In genomic region chr11:96234906-96235305, GRCm38 (mm10) we compare ENCODE assay signal across 10 mouse cellular contexts. TPM values are rescaled to one million over a fixed set of nuclear protein-coding genes. Genes with fewer than 3 reads are reported as not detected.
DNase-seq lines count a peak whose midpoint lies in the region; ATAC-seq and TF ChIP-seq lines count a peak whose summit lies in the region.
"Had no signal": no experiment of that assay in that cellular context is flagged by ENCODE, and none has a peak within 500 bp of the region (broad histone marks: within the 10 kb centered on the region; RNA-seq: fewer than 3 reads in every experiment).

No protein-coding gene starts in this region.

- H3K9ac ChIP-seq in hindbrain, embryonic 11.5 days (ENCODE audit: low read depth, low read length), result no peak overlapping the region
- no peak overlapping the region for H3K9ac ChIP-seq in hindbrain, embryonic 16.5 days (ENCODE audit: low read depth, low read length)
- no peak overlapping the region for H3K9ac ChIP-seq in embryonic facial prominence, embryonic 11.5 days (replicated peaks; ENCODE audit: low read length)
- H3K9ac ChIP-seq in midbrain, postnatal 0 days (replicated peaks; ENCODE audit: low read length, poor library complexity, severe bottlenecking), result no peak overlapping the region
- H3K9ac ChIP-seq: limb, embryonic 15.5 days had no signal

- no peak overlapping the region for H3K4me3 ChIP-seq in hindbrain, embryonic 11.5 days (ENCODE audit: low read depth, low read length)
- H3K4me3 ChIP-seq in hindbrain, embryonic 16.5 days (ENCODE audit: low read length), result no peak overlapping the region
- no peak overlapping the region for H3K4me3 ChIP-seq in embryonic facial prominence, embryonic 11.5 days (ENCODE audit: low read depth, low read length)
- no peak overlapping the region for H3K4me3 ChIP-seq in midbrain, postnatal 0 days (ENCODE audit: low read depth, low read length)
- H3K4me3 ChIP-seq: limb, embryonic 15.5 days had no signal

- no peak for ATAC-seq in hindbrain, embryonic 11.5 days (ENCODE audit: low FRiP score)
- ATAC-seq in hindbrain, embryonic 16.5 days, result no peak
- no peak for ATAC-seq in embryonic facial prominence, embryonic 11.5 days (replicated peaks; ENCODE audit: insufficient number of reproducible peaks, low FRiP score, low TSS enrichment, low read depth)
- no peak for ATAC-seq in midbrain, postnatal 0 days (ENCODE audit: low FRiP score)

- no peaks in the 10 kb centered on the region for H3K4me1 ChIP-seq in hindbrain, embryonic 11.5 days (replicated peaks; ENCODE audit: control insufficient read depth, insufficient read depth, low read length)
- no peaks in the 10 kb centered on the region for H3K4me1 ChIP-seq in hindbrain, embryonic 16.5 days (ENCODE audit: control insufficient read depth, insufficient read depth, low read depth, low read length)
- no peaks in the 10 kb centered on the region for H3K4me1 ChIP-seq in embryonic facial prominence, embryonic 11.5 days (ENCODE audit: control insufficient read depth, insufficient read depth, low read length)
- H3K4me1 ChIP-seq in midbrain, postnatal 0 days (ENCODE audit: insufficient read depth, low read length), result no peaks in the 10 kb centered on the region
- H3K4me1 ChIP-seq: limb, embryonic 15.5 days had no signal

- peak; percentile 81 for TF ChIP-seq CTCF in midbrain, postnatal 0 days (IDR thresholded peaks at IDR 0.05)

- DNase-seq in hindbrain, embryonic 11.5 days (ENCODE audit: low spot score), result peak; percentile 71
- peak; percentile 63 for DNase-seq in CD4-positive helper T cell, adult 2 months (ENCODE audit: low read depth, low spot score)
- peak; percentile 84 for DNase-seq in ZHBTc4 (ENCODE audit: low read depth, low spot score)
- peak; percentile 58 for DNase-seq in embryonic facial prominence, embryonic 11.5 days (ENCODE audit: low spot score)
- DNase-seq in layer of hippocampus, adult 9-11 months, result peak; percentile 8
- peak; percentile 43 for DNase-seq in midbrain, postnatal 0 days (ENCODE audit: low spot score)
- DNase-seq in thymus, postnatal 14 days, result peak; percentile 46

- no peaks in the 10 kb centered on the region for H3K36me3 ChIP-seq in hindbrain, embryonic 11.5 days (ENCODE audit: control insufficient read depth, insufficient read depth, low read length)
- H3K36me3 ChIP-seq in hindbrain, embryonic 16.5 days (ENCODE audit: control insufficient read depth, insufficient read depth, low read length), result no peaks in the 10 kb centered on the region
- H3K36me3 ChIP-seq in embryonic facial prominence, embryonic 11.5 days (replicated peaks; ENCODE audit: control insufficient read depth, insufficient read depth, low read depth, low read length), result no peaks in the 10 kb centered on the region
- no peaks in the 10 kb centered on the region for H3K36me3 ChIP-seq in midbrain, postnatal 0 days (ENCODE audit: insufficient read depth, low read length)
- H3K36me3 ChIP-seq: limb, embryonic 15.5 days had no signal

- 5% methylated on average over 12 of the region's 12 CpGs for WGBS in hindbrain, embryonic 11.5 days
- under 1% methylated on average over 12 of the region's 12 CpGs for WGBS in hindbrain, embryonic 16.5 days
- WGBS in embryonic facial prominence, embryonic 11.5 days, result 4% methylated on average over 12 of the region's 12 CpGs
- 2% methylated on average over 12 of the region's 12 CpGs for WGBS in midbrain, postnatal 0 days

- peaks cover 6% of the 10 kb centered on the region for H3K27me3 ChIP-seq in hindbrain, embryonic 11.5 days (ENCODE audit: control insufficient read depth, insufficient read depth, low read length)
- peaks cover 22% of the 10 kb centered on the region for H3K27me3 ChIP-seq in hindbrain, embryonic 16.5 days (replicated peaks; ENCODE audit: control insufficient read depth, insufficient read depth, low read length)
- no peaks in the 10 kb centered on the region for H3K27me3 ChIP-seq in embryonic facial prominence, embryonic 11.5 days (ENCODE audit: control insufficient read depth, insufficient read depth, low read length)
- H3K27me3 ChIP-seq in midbrain, postnatal 0 days (ENCODE audit: insufficient read depth, low read length), result peaks cover 27% of the 10 kb centered on the region

- no peaks in the 10 kb centered on the region for H3K9me3 ChIP-seq in hindbrain, embryonic 11.5 days (ENCODE audit: control insufficient read depth, low read length)
- H3K9me3 ChIP-seq in hindbrain, embryonic 16.5 days (ENCODE audit: control insufficient read depth, low read length), result no peaks in the 10 kb centered on the region
- no peaks in the 10 kb centered on the region for H3K9me3 ChIP-seq in embryonic facial prominence, embryonic 11.5 days (replicated peaks; ENCODE audit: control insufficient read depth, low read length)
- no peaks in the 10 kb centered on the region for H3K9me3 ChIP-seq in midbrain, postnatal 0 days (ENCODE audit: low read length)
- H3K9me3 ChIP-seq: limb, embryonic 15.5 days had no signal

- H3K4me2 ChIP-seq in hindbrain, embryonic 11.5 days (replicated peaks; ENCODE audit: low read depth, low read length), result no peak overlapping the region
- H3K4me2 ChIP-seq in hindbrain, embryonic 16.5 days (ENCODE audit: low read length), result no peak overlapping the region
- no peak overlapping the region for H3K4me2 ChIP-seq in embryonic facial prominence, embryonic 11.5 days (ENCODE audit: low read depth, low read length)
- H3K4me2 ChIP-seq in midbrain, postnatal 0 days (ENCODE audit: low read depth, low read length, poor library complexity, severe bottlenecking), result no peak overlapping the region
- H3K4me2 ChIP-seq: limb, embryonic 15.5 days had no signal

- H3K27ac ChIP-seq in hindbrain, embryonic 11.5 days (ENCODE audit: low read depth, low read length), result no peak overlapping the region
- no peak overlapping the region for H3K27ac ChIP-seq in hindbrain, embryonic 16.5 days (ENCODE audit: low read depth, low read length)
- H3K27ac ChIP-seq in embryonic facial prominence, embryonic 11.5 days (replicated peaks; ENCODE audit: low read depth, low read length), result no peak overlapping the region
- no peak overlapping the region for H3K27ac ChIP-seq in midbrain, postnatal 0 days (ENCODE audit: low read depth, low read length)
- H3K27ac ChIP-seq: limb, embryonic 15.5 days had no signal

RNA-seq across cellular contexts. Expression of gene Hoxb9, which starts 36.4 kb away (rescaled TPM):
- polyA plus RNA-seq in hindbrain, embryonic 11.5 days (2014; fragmentation: Nextera tagmentation; extraction: Ambion mirVana), result 0.80 and 3.2 TPM in 2 replicates
- 1.4 and 5.2 TPM in 2 replicates for polyA plus RNA-seq in hindbrain, embryonic 16.5 days (2015; fragmentation: Nextera tagmentation; extraction: Ambion mirVana)
- polyA plus RNA-seq in embryonic facial prominence, embryonic 11.5 days (2014; fragmentation: Nextera tagmentation; extraction: Ambion mirVana), result 0.38 and 0.63 TPM in 2 replicates
- total RNA-seq in midbrain, postnatal 0 days (2014; rRNA removed), result not detected in 2 replicates
- polyA plus RNA-seq in midbrain, postnatal 0 days (2015; fragmentation: Nextera tagmentation; extraction: Ambion mirVana), result not detected in 2 replicates

RNA-seq across cellular contexts. Expression of gene Hoxb13, which starts 40.8 kb away (rescaled TPM):
- not detected in 2 replicates for polyA plus RNA-seq in hindbrain, embryonic 11.5 days (2014; fragmentation: Nextera tagmentation; extraction: Ambion mirVana)
- polyA plus RNA-seq in hindbrain, embryonic 16.5 days (2015; fragmentation: Nextera tagmentation; extraction: Ambion mirVana), result not detected in 2 replicates
- polyA plus RNA-seq in embryonic facial prominence, embryonic 11.5 days (2014; fragmentation: Nextera tagmentation; extraction: Ambion mirVana), result not detected in 2 replicates
- total RNA-seq in midbrain, postnatal 0 days (2014; rRNA removed), result not detected in 2 replicates
- polyA plus RNA-seq in midbrain, postnatal 0 days (2015; fragmentation: Nextera tagmentation; extraction: Ambion mirVana), result not detected in 2 replicates
- polyA plus RNA-seq: embryonic facial prominence, embryonic 14.5 days; limb, embryonic 15.5 days had no signal

RNA-seq across cellular contexts. Expression of gene Hoxb8, which starts 46.8 kb away (rescaled TPM):
- polyA plus RNA-seq in hindbrain, embryonic 11.5 days (2014; fragmentation: Nextera tagmentation; extraction: Ambion mirVana), result 3.1 and 7.0 TPM in 2 replicates
- 15.1 and 15.9 TPM in 2 replicates for polyA plus RNA-seq in hindbrain, embryonic 16.5 days (2015; fragmentation: Nextera tagmentation; extraction: Ambion mirVana)
- polyA plus RNA-seq in embryonic facial prominence, embryonic 11.5 days (2014; fragmentation: Nextera tagmentation; extraction: Ambion mirVana), result 0.40 and 0.63 TPM in 2 replicates
- 3.4 TPM in 1 of 2 replicates, not detected in the other for total RNA-seq in midbrain, postnatal 0 days (2014; rRNA removed)
- polyA plus RNA-seq in midbrain, postnatal 0 days (2015; fragmentation: Nextera tagmentation; extraction: Ambion mirVana), result not detected in 2 replicates
- polyA plus RNA-seq: embryonic facial prominence, embryonic 14.5 days had no signal

RNA-seq across cellular contexts. Expression of gene Hoxb7, which starts 51.5 kb away (rescaled TPM):
- 4.0 and 11.2 TPM in 2 replicates for polyA plus RNA-seq in hindbrain, embryonic 11.5 days (2014; fragmentation: Nextera tagmentation; extraction: Ambion mirVana)
- 29.3 and 33.1 TPM in 2 replicates for polyA plus RNA-seq in hindbrain, embryonic 16.5 days (2015; fragmentation: Nextera tagmentation; extraction: Ambion mirVana)
- 0.15 and 0.54 TPM in 2 replicates for polyA plus RNA-seq in embryonic facial prominence, embryonic 11.5 days (2014; fragmentation: Nextera tagmentation; extraction: Ambion mirVana)
- total RNA-seq in midbrain, postnatal 0 days (2014; rRNA removed), result 0.19 TPM in 1 of 2 replicates, not detected in the other
- not detected in 2 replicates for polyA plus RNA-seq in midbrain, postnatal 0 days (2015; fragmentation: Nextera tagmentation; extraction: Ambion mirVana)

RNA-seq across cellular contexts. Expression of gene Hoxb6, which starts 57.4 kb away (rescaled TPM):
- polyA plus RNA-seq in hindbrain, embryonic 11.5 days (2014; fragmentation: Nextera tagmentation; extraction: Ambion mirVana), result 15.9 and 38.5 TPM in 2 replicates
- 49.9 and 53.3 TPM in 2 replicates for polyA plus RNA-seq in hindbrain, embryonic 16.5 days (2015; fragmentation: Nextera tagmentation; extraction: Ambion mirVana)
- polyA plus RNA-seq in embryonic facial prominence, embryonic 11.5 days (2014; fragmentation: Nextera tagmentation; extraction: Ambion mirVana), result 0.73 and 1.2 TPM in 2 replicates
- 0.22 TPM in 1 of 2 replicates, not detected in the other for total RNA-seq in midbrain, postnatal 0 days (2014; rRNA removed)
- polyA plus RNA-seq in midbrain, postnatal 0 days (2015; fragmentation: Nextera tagmentation; extraction: Ambion mirVana), result not detected in 2 replicates

Comparison
In these comparisons a context has a peak if more than half of its experiments do, and no peak if none do; other contexts are left out.
1. DNase-seq: peak in every context shown above with its lines; median percentile 84 in ZHBTc4; 71 in hindbrain, embryonic 11.5 days; 63 in CD4-positive helper T cell, adult 2 months; 58 in embryonic facial prominence, embryonic 11.5 days; 46 in thymus, postnatal 14 days; 43 in midbrain, postnatal 0 days; 8 in layer of hippocampus, adult 9-11 months.